Mouse (Mus musculus) thymus, adult 2 months (tissue): ENCODE measurements around the gene Agps. TPM values are rescaled to one million over a fixed set of nuclear protein-coding genes. Genes with fewer than 3 reads are reported as not detected.
"Not testable (repeated sequence)": the region's sequence is repeated elsewhere in the genome, so short reads cannot be mapped to it uniquely, and the experiment has no call there.

ENCODE experiments used
- DNase-seq: peaks from one replicate; pipeline ENCODE4 v3.0.0; 2021
- H3K27ac ChIP-seq: fragments of 200-500 bp; 2 replicates; pipeline ENCODE4 v1.5.1; 2012; ENCODE audit warnings: low read length, control low read depth; ENCODE audit not compliant: control insufficient read depth, insufficient read depth
- H3K27me3 ChIP-seq: fragments of 200-500 bp; 2 replicates; pipeline ENCODE4 v1.6.1; 2012; ENCODE audit warnings: mild to moderate bottlenecking, low read length, moderate library complexity, mixed read lengths; ENCODE audit not compliant: control insufficient read depth, insufficient read depth
- H3K36me3 ChIP-seq: fragments of 200-500 bp; 2 replicates; pipeline ENCODE4 v1.6.1; 2012; ENCODE audit warnings: mild to moderate bottlenecking, low read length, moderate library complexity; ENCODE audit not compliant: control insufficient read depth, insufficient read depth
- H3K4me1 ChIP-seq: fragments of 200-500 bp; replicated peaks from 2 replicates; pipeline ENCODE4 v1.6.1; 2012; ENCODE audit warnings: low read length; ENCODE audit not compliant: control insufficient read depth, insufficient read depth
- H3K4me3 ChIP-seq: fragments of 200-500 bp; 2 replicates; pipeline ENCODE4 v1.5.1; 2012; ENCODE audit warnings: mild to moderate bottlenecking, low read length, control low read depth, moderate library complexity; ENCODE audit not compliant: control insufficient read depth, insufficient read depth
- CTCF ChIP-seq: fragments of 200-500 bp; IDR thresholded peaks from 2 replicates; pipeline ENCODE4 v1.5.1; 2012; ENCODE audit warnings: mild to moderate bottlenecking, control low read depth, low read length, moderate library complexity, borderline replicate concordance; ENCODE audit not compliant: control insufficient read depth, poor library complexity, insufficient read depth; ENCODE audit errors: extremely low read depth
- POLR2A ChIP-seq: fragments of 200-500 bp; IDR thresholded peaks from 2 replicates; pipeline ENCODE4 v1.6.1; 2012; ENCODE audit warnings: mild to moderate bottlenecking, low read length, control low read depth, moderate library complexity; ENCODE audit not compliant: control insufficient read depth, poor library complexity, insufficient read depth; ENCODE audit errors: extremely low read depth
- WGBS: fragments of 180-500 bp; shearing (Covaris S2); methylation state at CpG from one replicate; pipeline ENCODE4 v1.1.7; 2018; 5-methylcytosine and 5-hydroxymethylcytosine counted together
- polyA plus RNA-seq: library from polyadenylated mRNA; depleted of rRNA; stranded (reverse); fragments of >200 nt; gene quantifications from 2 replicates; pipeline ENCODE4 v1.2.3, GENCODE M21; 2012

Gene Agps
- polyA plus RNA-seq, 1 experiment = 10.2 TPM

DNA sequence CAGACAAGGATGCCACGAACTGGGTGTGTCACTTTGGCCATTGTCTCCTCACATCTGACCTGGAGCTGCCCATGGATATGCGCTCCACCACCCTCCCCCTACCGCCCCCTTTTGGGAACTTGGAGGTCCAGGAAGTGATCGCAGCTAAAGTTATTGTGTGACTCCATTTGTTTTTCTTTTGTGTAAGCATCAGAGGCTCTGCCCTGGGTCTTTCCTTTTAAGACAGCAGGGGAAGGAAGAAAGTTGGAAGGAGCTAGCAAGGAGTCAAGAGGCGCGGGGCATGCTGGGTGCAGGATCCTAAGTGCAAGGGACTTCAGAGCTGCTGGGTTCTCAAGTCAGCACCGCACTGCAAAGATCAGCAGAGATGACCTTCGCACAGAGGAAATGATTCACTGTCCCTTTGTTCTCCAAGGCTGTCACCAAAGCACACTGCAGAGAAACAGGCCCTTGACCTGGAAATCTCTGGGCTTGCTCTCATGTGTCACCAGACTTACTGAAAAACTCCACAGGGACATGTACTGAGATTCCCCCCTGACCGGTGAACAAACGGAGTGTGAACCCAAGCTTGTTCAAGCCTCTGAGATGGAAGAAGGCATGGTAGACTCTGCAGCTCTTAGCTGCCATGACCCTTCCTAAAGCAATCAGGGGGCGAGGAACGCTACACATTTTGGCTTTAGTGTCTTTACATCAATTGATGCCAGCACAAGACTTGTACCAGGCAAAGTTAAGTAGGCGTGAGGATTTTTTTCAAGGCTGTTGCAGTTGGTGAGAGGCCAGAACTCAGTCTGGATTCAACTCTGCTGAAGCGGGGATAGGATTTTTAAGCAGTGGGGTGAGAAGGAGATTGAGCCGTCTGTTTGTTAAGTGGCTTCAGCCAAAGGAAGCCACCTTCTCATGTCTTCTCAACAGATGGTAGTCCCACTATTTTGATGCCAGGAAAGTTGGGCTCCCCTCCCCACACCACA, 128.7 kb downstream of the Agps start:
- Histone ChIP-seq H3K27ac (no peak overlapping the region), H3K27me3 (no peaks in the 10 kb centered on the region), H3K36me3 (no peaks in the 10 kb centered on the region), H3K4me3 (no peak overlapping the region), H3K4me1 (peaks cover 8% of the 10 kb centered on the region)
- WGBS = 90% methylated on average over 15 of the region's 15 CpGs
- TF ChIP-seq CTCF (no peak), POLR2A (no peak)
- DNase-seq = no peak

DNA sequence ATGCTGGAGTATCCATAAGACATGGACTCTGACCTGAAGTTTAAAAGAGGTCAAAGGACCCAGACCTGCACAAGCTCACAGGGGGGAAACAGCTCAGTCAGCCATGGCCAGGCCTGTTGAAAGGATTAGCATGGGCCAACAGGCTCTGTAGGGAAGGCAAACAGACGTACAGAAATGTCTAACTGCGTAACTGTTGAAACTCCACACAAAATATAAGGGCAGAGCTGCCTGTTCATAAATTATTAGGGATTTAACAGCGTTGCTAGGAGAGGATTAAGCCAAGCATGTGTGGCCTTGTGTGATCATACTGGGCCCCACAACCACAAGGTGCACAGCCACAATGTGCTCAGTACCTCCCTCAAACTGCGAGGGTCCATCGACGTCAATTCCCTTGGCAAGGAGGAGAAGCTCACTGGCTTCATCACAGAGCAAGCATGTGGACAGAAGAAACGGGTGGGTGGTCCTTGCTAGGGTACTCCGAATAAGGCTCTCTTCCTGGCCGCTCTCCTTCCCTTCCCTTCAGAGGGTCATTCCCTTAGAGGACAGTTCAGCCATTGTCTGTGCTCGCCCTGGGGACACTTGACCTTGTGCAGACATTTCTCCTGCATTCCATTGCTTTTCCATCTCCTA, 131.3 kb downstream of the Agps start:
- WGBS = 93% methylated on average over 10 of the region's 10 CpGs
- no peak overlapping the region for H3K27ac ChIP-seq
- no peak overlapping the region for H3K4me3 ChIP-seq
- DNase-seq = no peak
- TF ChIP-seq POLR2A = no peak
- no peak for TF ChIP-seq CTCF
- no peaks in the 10 kb centered on the region for H3K27me3 ChIP-seq
- no peaks in the 10 kb centered on the region for H3K36me3 ChIP-seq
- H3K4me1 ChIP-seq = peaks cover 8% of the 10 kb centered on the region

DNA sequence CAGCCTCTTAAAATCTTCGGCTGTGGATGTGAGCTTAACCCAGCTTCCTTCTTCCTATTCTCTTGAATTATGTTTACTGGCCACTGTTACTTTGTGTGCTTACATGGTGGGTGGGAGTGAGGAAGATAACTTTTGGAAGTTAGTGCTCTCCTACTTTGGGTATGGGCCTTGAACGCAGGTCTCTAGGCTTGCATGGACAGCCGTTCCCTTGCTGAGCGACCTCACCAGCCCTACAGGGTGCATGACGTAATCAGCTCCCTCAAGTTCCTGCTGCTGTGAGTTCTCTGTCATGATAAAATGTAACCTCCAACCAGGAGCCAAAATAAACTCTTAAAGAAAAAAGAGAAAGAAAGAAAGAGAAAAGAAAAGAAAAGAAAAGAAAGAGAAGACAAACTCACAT, 132.1 kb downstream of the Agps start:
- TF ChIP-seq CTCF (no peak), POLR2A (no peak)
- Histone ChIP-seq H3K36me3 (no peaks in the 10 kb centered on the region), H3K4me1 (peaks cover 8% of the 10 kb centered on the region), H3K4me3 (no peak overlapping the region), H3K27me3 (no peaks in the 10 kb centered on the region), H3K27ac (no peak overlapping the region)
- no peak for DNase-seq
- 79% methylated on average over 5 of the region's 5 CpGs for WGBS

DNA sequence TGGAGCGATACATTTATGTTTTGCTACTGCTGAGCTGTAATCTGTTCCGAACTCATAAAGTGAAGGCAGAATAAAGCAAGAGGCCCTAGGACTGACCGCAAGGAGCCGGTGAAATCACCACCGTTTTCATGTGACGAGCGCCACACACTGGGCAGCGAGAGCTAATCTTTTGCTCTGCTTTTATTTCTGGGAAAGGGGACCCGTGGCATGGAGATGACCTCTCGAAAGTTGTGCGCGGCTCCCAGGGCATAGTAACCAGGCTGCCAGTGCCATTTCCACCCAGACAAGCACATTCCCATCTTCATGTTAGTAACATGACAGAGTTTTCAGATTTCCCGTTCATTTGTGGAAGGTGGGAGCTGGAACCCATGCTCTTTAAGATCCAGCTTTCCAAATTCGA, 132.5 kb downstream of the Agps start:
- peaks cover 8% of the 10 kb centered on the region for H3K4me1 ChIP-seq
- H3K4me3 ChIP-seq = no peak overlapping the region
- DNase-seq = peak; percentile 15
- TF ChIP-seq POLR2A (no peak), CTCF (no peak)
- no peak overlapping the region for H3K27ac ChIP-seq
- 16% methylated on average over 14 of the region's 14 CpGs for WGBS
- no peaks in the 10 kb centered on the region for H3K36me3 ChIP-seq
- no peaks in the 10 kb centered on the region for H3K27me3 ChIP-seq

DNA sequence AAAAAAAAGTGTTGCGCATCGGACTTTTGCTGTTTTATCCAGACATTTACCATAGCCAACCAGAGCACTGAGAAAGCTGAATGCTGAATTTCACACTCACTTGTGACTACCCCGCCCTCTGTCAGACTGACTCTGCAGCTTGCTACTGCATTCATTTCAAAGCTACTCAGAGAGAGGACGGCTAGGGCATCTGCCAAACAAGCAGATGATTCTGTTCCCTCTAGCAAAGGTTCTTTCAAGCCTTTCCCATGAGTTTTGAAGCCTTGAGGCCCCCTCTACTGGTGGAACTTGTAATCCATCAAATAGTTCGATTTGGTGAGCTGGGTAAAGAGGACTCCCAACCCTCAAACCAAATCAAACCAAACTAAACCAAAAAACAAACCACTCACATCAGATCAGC, 133.0 kb downstream of the Agps start:
- Histone ChIP-seq H3K4me3 (no peak overlapping the region), H3K36me3 (no peaks in the 10 kb centered on the region), H3K27ac (no peak overlapping the region), H3K27me3 (no peaks in the 10 kb centered on the region), H3K4me1 (peaks cover 8% of the 10 kb centered on the region)
- TF ChIP-seq CTCF (no peak), POLR2A (no peak)
- DNase-seq = peak; percentile 66
- WGBS = 18% methylated on average over 5 of the region's 5 CpGs

DNA sequence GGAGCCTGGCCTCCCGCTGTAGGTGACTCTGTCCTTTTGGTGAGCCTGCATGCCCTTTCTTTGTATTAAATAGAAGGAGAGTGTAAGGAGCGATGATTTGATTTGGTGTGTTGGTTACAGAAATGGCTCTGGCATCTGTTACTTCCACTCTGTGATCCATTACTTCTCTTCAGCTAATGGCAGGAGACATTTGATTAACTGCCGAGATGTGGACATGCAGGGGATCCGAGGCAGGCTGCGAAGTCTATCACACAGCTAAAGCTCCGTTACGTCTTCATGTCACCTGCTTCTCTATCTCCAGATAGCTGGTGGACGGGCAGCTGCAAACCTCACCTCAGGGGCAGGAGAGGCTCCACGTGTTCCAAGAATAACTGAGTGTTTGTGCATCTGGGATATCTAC, 142.2 kb downstream of the Agps start:
- no peak for DNase-seq
- no peak for TF ChIP-seq POLR2A
- no peak for TF ChIP-seq CTCF
- no peak overlapping the region for H3K27ac ChIP-seq
- 93% methylated on average over 9 of the region's 9 CpGs for WGBS
- H3K4me1 ChIP-seq = no peaks in the 10 kb centered on the region
- no peaks in the 10 kb centered on the region for H3K27me3 ChIP-seq
- no peaks in the 10 kb centered on the region for H3K36me3 ChIP-seq
- H3K4me3 ChIP-seq = no peak overlapping the region

DNA sequence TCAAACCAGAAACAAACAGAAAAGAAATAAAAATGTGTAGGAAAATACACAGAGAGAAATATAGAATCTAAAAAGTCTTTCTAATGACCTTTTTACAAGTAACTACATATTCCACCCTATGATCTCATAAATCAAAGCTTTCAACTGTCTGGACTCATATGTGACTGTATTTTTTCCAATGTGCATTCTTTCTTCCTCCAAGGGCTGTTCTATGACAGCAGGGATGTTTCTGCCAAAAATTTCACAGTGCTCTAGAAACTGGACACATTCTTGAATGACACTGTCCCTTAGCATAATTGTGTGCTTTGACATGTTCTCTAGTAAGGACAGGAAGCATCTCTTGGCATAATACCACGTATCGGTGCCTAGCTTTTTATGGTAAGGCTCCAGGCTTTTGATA, 144.1 kb downstream of the Agps start:
- H3K36me3 ChIP-seq, H3K4me1 ChIP-seq, H3K27me3 ChIP-seq, DNase-seq, H3K27ac ChIP-seq, H3K4me3 ChIP-seq: not testable (repeated sequence)
- WGBS = 81% methylated on average over 2 of the region's 2 CpGs

DNA sequence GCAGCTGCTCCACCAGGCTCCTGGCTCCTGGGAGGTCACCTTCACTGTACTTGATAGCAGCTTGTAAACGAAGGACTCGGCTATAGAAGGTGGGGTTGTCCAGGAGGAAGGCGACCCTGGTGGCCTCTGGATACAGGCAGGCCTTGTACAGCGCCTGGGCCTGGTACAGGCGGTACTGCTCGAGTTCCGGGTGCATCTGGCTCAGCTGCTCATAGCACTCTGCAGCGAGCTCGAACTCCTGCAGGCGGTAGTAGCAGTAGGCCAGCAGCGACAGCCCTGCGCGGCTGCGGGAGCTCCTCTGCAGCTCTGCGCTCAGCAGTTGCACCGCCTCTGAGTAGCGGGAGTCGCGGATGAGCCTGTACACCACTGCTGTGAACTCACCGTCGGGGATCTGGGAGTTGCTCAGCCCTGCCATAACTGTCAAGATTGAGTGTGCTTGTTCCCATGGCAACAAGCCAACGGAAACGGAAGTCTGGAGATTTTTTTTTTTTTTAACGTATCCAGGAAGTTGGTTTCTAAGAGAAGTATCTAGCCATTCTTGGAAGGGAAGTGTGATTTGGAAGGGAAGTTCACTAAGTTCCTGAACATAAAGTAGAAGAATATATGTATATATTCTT, 145.9 kb downstream of the Agps start, which contains the start of gene Ttc30a2:
Gene Ttc30a2 (minus strand): TSS at position 419 of the 617 bp plus-strand sequence.
- not testable (repeated sequence) for H3K36me3 ChIP-seq, H3K4me1 ChIP-seq, H3K4me3 ChIP-seq, H3K27me3 ChIP-seq, DNase-seq, H3K27ac ChIP-seq
- WGBS = 83% methylated on average over 23 of the region's 24 CpGs
